Mouse (Mus musculus) thymus, postnatal 4 days (tissue): ENCODE measurements around the gene Numb.

Experiments
- DNase-seq: peaks from one replicate; pipeline ENCODE4 v3.0.0; 2021

Gene Numb

DNA sequence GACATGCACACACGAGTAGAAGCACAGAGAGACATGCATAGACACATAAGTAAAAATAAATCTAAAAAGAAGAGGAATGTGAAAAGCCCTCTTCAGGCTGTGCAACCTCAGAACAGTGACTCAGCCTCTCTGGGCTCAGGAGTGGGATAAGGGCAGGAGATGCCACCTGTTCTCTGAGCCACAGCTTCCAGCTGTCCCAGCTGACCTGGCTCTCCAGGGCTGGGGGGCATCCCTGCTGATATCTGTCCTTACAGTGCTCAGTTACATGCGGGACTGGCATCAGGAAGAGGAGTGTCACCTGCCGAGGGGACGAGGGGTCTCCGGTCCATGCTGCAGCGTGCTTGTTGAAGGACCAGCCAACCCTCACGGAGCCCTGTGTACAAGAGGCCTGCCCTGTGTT, 145.0 kb downstream of the Numb start:
- DNase-seq, result no peak

DNA sequence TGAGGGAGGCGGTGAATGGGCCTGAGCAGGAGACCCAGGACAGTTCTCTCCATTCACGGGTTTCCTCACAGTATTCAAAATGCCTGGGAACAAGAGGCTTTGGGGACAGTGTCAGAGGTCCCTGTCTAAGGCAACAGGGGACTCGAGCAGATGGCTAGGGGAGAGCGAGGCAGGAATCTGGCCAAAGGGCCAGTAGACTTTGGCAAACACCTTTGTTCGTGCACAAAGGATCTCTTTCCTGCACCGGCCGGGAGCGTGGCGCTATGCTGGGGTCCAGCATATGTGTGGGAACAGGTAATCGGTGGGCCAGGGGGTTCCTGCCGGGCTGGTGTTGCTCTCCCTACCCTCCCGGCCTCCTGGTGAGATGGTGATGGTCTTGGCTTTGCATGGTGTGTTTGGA, 146.1 kb downstream of the Numb start:
- no peak for DNase-seq

DNA sequence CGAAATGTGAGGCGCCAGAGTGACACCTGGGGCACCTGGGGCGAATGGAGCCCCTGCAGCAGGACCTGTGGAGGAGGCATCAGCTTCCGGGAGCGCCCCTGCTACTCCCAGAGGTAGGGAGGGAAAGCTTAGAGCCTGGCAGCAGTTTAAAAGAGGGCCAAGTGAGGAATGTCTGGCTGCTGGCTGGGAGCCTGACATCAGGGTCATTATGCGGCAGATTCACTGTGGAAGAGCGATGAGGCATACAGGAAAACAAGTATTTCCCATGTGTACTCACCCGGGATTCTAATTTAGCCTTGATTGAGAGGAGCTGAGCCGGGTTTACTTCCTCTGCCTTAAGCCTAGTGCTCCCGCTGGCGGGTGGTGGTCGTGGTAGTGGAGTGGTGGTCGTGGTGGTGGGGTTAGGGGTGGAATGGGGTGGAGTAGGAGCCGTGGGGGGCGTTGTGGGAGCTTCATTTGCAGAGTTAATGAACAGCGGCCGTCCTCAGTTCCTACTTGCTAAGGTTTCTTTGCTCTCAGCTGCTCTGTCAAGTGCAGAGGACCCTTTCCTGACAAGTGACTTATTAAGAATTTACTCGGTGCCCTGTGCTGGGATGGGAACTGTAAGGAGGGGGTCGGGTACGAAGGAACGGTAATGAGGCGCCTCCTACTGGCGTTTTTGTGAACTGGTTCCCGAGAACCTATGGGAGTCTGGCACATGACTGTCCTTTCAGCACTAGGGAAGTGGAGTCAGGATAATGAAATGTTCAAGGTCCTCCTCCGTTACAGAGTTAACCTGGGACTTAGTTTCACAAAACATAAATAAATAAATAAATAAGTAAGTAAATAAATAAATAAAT, 151.1 kb downstream of the Numb start:
- DNase-seq, result peak; percentile 65

DNA sequence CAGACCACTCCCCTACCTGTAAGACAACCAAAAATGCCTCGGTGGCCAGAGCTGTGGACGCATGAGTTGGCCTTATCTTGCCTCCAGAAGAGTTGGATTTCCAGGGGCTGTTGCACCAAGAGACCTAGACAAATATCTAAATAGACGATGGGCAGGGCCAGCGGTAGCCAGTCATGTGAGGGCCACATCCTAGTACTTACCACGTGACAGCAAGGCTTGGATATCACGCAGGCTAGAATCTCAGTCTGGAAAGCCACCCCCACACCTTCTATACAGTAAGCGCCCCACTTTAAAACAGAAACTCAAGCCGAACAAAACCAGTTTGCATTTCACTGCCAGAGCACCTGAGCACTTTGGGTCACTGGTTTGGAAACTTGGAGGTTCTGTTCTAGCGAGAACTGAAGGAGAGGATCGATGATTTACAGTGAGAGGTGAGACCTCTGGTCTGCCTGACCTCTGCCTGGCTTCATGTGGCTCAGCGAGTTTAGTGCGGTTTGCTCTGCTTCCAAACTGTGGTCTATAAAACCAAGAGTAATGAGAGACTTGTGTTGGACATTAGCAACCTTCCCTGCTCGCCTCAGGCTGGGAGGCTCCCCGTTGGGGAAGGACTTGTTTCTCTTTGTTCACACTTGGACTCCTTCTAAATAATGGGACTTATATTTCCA, 153.4 kb downstream of the Numb start:
- DNase-seq, result no peak

DNA sequence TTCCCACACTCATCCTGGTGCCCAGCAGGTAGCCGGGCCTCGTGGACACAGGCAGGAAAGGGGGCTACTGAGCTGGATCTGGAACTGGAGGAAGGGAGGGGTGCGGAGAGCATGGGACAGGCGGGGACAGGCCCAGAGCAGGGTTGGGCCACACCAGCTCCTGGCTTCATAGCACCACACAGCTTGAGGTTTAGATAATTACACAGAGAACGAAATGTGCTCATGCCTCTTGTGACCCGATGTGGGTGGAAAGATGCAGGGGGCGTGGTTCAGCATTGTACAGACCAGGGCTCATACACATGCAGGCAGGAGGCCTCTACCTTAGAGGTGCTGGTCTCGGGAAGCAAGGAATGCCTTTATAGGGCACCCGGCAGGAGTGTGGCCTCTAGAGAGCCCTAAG, 153.9 kb downstream of the Numb start:
- DNase-seq, result no peak

DNA sequence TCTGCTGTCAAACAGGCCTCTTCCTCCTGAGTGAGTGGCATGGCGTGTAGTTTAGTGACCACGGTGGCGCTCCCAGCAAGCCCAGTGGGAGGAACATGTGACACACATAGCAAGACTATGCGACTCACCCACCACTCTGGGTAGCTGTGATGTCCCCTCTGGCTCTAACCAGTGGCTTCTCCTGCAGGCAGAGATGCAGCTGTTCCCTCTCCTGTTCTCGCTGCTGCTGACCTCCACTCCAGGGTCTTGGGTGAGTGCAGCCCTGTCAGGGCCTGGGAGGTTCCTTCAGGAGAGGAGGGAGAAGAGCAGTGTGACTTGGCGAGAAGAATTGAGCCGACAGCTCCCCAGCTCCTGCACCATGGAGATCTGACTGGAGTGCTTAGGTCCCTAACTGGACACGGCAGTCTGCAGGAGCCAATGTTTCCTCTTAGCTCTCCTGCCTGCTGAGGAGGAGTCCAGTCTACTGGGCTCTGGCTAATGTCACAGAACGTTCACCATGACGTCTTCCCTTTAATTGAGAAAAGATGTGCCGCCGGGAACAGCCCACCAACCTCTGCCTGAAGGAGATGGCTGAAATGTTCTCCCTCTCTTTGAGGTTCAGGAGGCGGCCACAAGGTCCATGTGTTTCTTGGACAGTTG, 155.7 kb downstream of the Numb start:
- no peak for DNase-seq

DNA sequence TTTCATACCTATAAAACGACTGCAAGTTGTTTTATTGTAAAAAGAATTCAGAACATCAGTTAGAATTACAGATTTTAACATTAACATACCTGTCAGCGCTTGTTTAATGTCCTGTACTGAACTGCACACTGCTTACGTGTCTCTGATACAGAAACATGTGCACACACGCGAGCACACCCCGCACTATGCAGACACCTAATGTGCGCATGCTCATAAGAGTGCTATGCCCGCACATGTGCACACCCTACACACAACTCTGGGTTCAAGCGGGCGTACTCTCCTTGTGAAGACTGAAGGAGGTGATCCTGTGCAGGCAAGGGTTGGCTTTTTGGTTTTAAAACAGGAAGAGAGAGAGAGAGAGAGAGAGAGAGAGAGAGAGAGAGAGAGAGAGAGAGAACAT, 157.2 kb downstream of the Numb start:
- DNase-seq, result no peak

DNA sequence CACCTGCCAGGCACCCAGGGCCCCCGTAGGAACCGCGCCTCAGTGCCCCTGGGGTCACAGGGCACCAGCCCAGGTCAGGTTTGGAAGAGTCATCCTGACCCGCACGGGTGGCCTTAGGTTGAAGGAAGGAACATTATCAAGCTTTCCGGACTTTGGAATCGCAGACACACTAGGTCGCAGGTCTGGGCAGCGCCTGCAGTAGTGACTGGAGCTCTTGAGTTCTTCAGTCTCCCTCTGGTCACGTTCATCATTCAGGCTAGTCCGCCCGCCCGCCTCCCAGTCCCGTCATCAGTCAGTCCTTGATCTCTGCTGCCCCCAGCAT, 157.7 kb downstream of the Numb start:
- DNase-seq, result no peak

DNA sequence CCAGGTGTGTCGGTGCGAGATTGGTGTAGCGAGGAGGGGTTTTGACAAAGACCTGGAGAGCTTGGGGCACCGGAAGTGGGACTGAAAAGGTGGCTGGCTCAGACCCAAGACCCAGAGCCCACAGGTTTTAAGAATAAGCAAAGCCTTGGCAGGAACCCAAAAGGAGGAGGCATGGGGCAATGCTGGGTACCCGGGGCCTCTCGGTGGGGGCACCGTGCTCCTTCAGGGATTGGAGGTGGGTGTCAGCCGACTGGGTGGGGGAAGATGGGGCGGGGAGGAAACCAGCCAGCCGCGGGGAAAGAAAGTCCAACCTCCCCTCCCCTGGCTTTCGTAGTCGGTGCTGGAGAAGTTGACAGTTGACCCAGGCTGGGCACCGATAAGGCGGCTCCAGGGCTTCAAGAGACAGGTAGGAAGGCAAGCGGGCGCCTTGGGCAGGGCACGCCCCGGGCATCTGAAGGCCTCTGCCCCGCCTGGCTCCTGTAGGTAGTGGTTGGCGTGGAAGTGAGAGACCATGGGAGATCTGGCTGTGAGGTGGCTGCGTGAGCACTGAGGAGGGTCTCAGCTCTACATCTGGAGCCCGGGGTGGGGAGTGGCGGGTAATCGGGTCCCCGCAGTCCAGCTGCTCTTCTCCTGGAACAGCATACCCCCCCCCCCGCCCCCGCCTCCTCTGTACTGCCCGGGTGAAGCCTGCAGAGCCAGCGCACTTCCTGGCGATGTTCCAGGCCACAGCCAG, 158.3 kb downstream of the Numb start, which contains the start of gene Papln:
Papln (plus strand) TSS at position 324 of the 733 bp plus-strand sequence.
- DNase-seq, result peak; percentile 26

DNA sequence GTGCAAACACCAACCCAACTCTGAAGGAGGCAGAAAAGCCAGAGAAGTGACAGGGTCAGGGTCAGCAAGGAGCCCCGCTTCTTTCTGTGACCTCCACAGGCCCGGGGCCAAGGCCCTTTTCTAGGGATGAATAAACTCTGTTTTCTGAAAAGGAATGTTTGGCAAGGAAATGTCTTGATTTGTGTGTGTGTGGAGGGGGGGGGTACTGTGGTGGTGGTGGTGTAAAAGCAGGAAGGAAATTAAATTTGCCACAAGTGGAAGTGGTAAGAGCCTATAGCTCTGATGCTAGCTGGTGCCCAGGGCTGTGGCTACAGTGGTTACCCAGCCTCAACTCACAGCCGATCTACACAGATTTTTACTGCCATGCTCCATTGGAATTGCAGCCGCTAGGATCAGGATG, 159.0 kb downstream of the Numb start:
- DNase-seq, result no peak

DNA sequence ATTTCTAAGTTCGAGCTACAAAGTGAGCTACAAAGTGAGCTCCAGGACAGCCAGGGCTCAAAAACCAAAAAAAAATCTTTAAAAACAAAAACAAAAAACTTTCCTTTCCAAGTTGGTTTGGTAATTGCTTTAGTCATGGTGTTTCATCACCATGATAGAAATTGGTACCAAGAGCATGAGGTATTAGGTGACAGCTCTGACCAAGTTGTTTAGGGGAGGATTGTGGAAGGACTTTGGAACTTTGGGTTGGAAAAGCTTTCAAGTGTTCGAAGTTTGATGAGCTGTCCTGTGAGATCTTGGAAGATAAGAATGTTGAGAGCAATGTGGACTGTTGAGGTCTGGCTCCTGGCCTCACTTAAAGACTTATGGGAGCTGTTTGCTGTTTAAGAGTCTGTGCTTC, 161.5 kb downstream of the Numb start:
- DNase-seq, result no peak

DNA sequence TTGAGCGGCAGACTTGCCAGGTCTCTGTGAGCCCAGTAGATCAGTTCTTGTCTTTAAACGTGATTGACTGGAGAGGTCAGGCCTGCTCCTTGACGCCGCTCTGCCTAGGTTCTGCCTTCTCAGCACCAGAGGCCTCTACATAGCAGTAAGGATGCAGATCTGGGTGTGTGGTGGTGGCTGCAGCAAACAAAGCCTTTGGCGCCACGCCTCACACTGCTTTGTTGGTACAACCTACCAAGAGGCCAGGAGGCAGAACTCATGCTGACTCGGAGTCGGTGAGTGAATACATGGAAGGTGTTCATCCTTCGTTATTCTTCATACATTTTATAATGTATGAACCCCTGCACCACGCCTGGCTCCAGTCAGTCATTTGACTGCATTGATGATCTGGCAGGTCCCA, 163.0 kb downstream of the Numb start:
- DNase-seq, result no peak

DNA sequence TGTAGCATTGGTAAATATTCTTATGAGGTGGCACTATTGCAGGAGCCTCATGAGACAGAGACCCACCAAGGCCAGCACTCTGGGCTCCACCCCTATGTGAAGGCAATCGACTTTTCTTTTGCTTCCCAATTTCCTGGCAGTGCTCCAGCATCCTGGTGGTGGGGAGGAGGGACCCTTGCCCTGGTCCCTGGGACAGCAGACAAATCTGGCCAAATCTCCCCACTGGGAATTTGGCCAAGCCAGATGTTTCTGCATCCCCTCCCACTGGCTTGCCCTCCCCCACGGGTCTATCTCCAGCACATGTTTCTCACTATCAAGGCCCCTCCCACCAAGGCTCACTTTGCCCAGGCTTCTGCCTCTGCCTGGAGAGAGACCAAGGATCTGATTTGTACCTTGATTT, 169.2 kb downstream of the Numb start:
- no peak for DNase-seq

DNA sequence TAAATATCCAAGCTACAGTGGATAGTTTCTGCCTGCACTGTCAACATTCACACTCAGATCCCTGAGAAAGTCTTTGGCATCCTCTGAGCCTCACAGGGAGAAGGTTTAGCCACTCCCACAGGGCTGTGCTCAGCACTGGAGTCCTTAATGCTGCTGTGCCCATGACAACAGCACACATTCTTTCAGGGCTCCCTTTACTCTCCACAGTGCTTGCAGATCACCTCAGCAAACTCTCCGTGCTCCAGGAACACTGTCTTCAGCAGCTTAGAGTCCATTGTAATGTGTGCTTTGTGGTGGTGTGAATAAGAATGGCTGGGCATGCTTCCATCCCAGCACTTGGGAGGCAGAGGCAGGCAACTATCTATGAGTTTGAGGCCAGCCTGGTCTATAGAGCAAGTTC, 172.5 kb downstream of the Numb start:
- no peak for DNase-seq
